Mouse (Mus musculus) kidney, embryonic 14.5 days (tissue): ENCODE results near the gene Hsf4. TPM values are rescaled to one million over a fixed set of nuclear protein-coding genes. Genes with fewer than 3 reads are reported as not detected.
"Not testable (repeated sequence)": the region's sequence is repeated elsewhere in the genome, so short reads cannot be mapped to it uniquely, and the experiment has no call there.

Source experiments
- ATAC-seq: fragments of 200-750 bp; cut with Nextera tagmentation; 2 replicates; pipeline ENCODE4 v1.8.0; 2017; ENCODE audit warnings: moderate number of reproducible peaks, mild to moderate bottlenecking, moderate TSS enrichment, moderate library complexity; ENCODE audit not compliant: low FRiP score, low TSS enrichment
- H3K27ac ChIP-seq: fragments of 300-500 bp; sonication (generic); 2 replicates; pipeline ENCODE4 v1.5.1; 2014; ENCODE audit warnings: low read depth, mild to moderate bottlenecking, low read length, moderate library complexity, mixed read lengths
- H3K27me3 ChIP-seq: fragments of 300-500 bp; sonication (generic); 2 replicates; pipeline ENCODE4 v1.6.1; 2014; ENCODE audit warnings: mild to moderate bottlenecking, low read length; ENCODE audit not compliant: control insufficient read depth, insufficient read depth
- H3K36me3 ChIP-seq: fragments of 300-500 bp; sonication (generic); 2 replicates; pipeline ENCODE4 v1.6.1; 2014; ENCODE audit warnings: low read length, mixed read lengths; ENCODE audit not compliant: control insufficient read depth, insufficient read depth
- H3K4me1 ChIP-seq: fragments of 300-500 bp; sonication (generic); 2 replicates; pipeline ENCODE4 v1.6.1; 2014; ENCODE audit warnings: low read length, mixed read lengths; ENCODE audit not compliant: control insufficient read depth, insufficient read depth
- H3K4me2 ChIP-seq: fragments of 300-500 bp; sonication (generic); replicated peaks from 2 replicates; pipeline ENCODE4 v1.6.1; 2014; ENCODE audit warnings: low read depth, mild to moderate bottlenecking, low read length
- H3K4me3 ChIP-seq: fragments of 300-500 bp; sonication (generic); 2 replicates; pipeline ENCODE4 v1.5.1; 2014; ENCODE audit warnings: mild to moderate bottlenecking, low read length
- H3K9ac ChIP-seq: fragments of 300-500 bp; sonication (generic); 2 replicates; pipeline ENCODE4 v1.6.1; 2014; ENCODE audit warnings: low read depth, mild to moderate bottlenecking, low read length, moderate library complexity
- H3K9me3 ChIP-seq: fragments of 300-500 bp; sonication (generic); 2 replicates; pipeline ENCODE4 v1.6.1; 2016; ENCODE audit warnings: low read length; ENCODE audit not compliant: control insufficient read depth
- WGBS: fragments of 180-500 bp; shearing (Covaris S2); extraction: QIAGEN DNeasy Blood & Tissue Kit; methylation state at CpG from one replicate; pipeline ENCODE4 v1.1.7; 2014; 5-methylcytosine and 5-hydroxymethylcytosine counted together
- polyA plus RNA-seq: library from polyadenylated mRNA; unstranded; fragments of >200 nt; fragmentation: Nextera tagmentation; extraction: Ambion mirVana; gene quantifications from 2 replicates; pipeline ENCODE4 v1.2.1, GENCODE M21; 2014

The Hsf4 gene
- not detected in 2 replicates for polyA plus RNA-seq

DNA sequence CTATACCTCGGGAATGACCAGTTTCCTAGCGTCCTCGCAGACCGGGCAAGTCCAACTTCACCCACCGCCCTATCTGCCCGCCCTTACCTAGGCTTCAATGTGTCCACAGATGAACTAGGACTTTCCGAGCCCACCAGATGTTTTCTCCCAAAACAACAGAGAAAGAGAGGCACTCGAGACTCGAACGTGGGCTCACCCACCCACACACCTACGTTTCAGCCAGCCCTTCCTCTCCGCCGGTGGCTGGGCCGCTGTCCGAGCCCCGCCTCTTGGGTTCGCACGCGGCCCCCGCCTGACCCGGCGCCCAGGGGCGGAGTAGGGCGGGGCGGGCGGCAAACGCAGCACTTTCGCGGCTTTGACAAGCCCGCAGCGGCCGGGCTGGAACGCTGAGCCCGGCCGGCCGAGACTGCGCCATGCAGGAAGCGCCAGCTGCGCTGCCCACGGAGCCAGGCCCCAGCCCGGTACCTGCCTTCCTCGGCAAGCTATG is at the start of gene Hsf4:
Gene Hsf4 (plus strand): TSS at position 341 of the 487 bp plus-strand sequence.
- WGBS, result under 1% methylated on average over 42 of the region's 42 CpGs
- Histone ChIP-seq H3K4me1 (peaks cover 23% of the 10 kb centered on the region), H3K9me3 (peaks cover 4% of the 10 kb centered on the region; the same call in 1 of the 2 replicates), H3K27me3 (peaks cover 88% of the 10 kb centered on the region), H3K9ac (peak within 1 kb of the TSS; percentile 45), H3K4me3 (peak within 1 kb of the TSS; percentile 46), H3K36me3 (no peaks in the 10 kb centered on the region), H3K4me2 (peak within 1 kb of the TSS; percentile 92), H3K27ac (no peak within 1 kb of the TSS)
- ATAC-seq, result no peak

DNA sequence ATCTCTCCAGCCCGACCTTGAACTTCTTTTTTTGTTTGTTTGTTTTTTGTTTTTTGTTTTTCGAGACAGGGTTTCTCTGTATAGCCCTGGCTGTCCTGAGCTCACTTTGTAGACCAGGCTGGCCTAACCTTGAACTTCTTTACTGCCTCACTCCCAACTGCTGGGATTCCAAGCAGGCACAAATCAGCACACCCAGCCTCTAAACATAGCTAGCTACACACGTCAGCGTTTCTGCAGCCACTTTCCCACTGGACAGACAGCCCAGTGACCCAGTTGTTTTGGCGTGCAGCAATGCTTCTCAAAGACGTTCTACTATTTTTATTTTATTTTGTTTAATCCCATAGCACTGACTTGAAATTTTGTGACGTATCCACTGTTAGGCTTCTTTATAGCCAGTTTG is 45.8 kb upstream of the Hsf4 start:
- Histone ChIP-seq H3K9ac (no peak overlapping the region), H3K9me3 (no peaks in the 10 kb centered on the region), H3K4me3 (no peak overlapping the region), H3K4me1 (peaks cover 17% of the 10 kb centered on the region; the same call in 1 of the 2 replicates), H3K27ac (no peak overlapping the region), H3K27me3 (no peaks in the 10 kb centered on the region), H3K4me2 (no peak overlapping the region), H3K36me3 (no peaks in the 10 kb centered on the region)
- 79% methylated on average over 7 of the region's 7 CpGs for WGBS
- no peak for ATAC-seq

DNA sequence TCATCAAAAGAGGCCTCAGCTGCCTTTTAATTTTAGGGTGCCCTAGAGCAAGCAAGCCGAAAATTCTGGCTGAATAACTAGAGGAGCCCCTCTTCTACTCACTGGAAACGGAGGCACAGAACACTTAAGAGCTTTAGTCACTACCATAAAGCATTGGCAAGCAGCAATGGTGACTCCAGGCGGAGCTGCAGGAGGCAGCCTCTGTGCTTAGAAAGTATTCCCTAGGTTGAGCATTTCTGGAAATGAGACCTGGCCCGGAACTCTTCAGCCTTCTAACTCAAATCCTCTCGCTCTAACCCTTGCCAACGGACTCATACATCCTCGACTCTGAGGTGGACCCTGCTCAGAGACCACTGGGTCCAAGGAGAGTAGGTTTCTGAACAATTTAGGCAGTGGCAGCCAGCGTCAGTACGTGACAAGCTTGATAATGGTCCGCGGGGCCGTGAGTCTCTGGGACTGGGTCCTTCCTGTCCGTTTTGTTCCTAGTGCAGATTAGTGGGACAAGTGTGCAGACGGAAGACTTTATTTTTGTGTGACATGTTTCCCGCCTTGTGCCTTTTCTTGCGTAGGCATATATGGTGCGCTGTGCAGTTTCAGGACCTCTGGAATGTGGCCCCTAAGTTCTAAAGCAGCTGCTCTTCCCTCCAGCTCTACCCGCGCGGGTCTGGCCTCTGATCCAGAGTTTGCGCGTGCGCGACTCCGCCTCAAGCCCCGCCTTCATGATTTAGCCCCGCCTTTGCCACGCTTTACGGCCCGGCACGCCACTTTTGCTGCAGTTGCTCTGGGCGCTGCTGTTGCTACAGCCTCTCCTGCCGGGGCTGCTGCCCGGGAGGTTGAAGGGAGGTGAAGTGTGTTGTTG is 45.0 kb upstream of the Hsf4 start, which contains the start of gene D230025D16Rik:
Gene D230025D16Rik (plus strand): TSS at position 733 of the 859 bp plus-strand sequence.
- Histone ChIP-seq H3K4me2 (peak within 1 kb of the TSS; percentile 85), H3K27ac (peak within 1 kb of the TSS; percentile 87), H3K9ac (peak within 1 kb of the TSS; percentile 87), H3K4me3 (peak within 1 kb of the TSS; percentile 97), H3K9me3 (no peaks in the 10 kb centered on the region), H3K4me1 (peaks cover 17% of the 10 kb centered on the region; the same call in 1 of the 2 replicates), H3K36me3 (no peaks in the 10 kb centered on the region), H3K27me3 (no peaks in the 10 kb centered on the region)
- WGBS, result 4% methylated on average over 34 of the region's 34 CpGs
- peak; percentile 97 for ATAC-seq

DNA sequence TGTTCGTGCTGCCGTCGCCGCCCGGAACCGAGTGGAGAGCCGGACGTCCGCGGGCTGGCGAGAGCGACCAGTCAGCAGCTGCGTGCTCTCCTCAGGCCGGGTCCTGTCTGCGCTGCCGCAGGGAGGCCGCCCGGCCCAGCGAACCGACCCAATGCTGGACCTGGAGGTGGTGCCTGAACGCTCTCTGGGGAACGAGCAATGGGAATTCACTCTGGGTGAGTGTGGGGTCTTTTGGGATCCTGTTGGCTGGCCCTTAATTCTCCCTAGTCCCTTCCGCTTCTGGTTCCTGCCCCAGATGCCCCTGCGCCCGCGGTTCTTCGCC is 44.4 kb upstream of the Hsf4 start:
- Histone ChIP-seq H3K9me3 (no peaks in the 10 kb centered on the region), H3K27me3 (no peaks in the 10 kb centered on the region), H3K27ac (peak overlapping the region; percentile 62; the same call in 1 of the 2 replicates), H3K4me2 (peak overlapping the region; percentile 85), H3K9ac (peak overlapping the region; percentile 87), H3K4me1 (peaks cover 17% of the 10 kb centered on the region; the same call in 1 of the 2 replicates), H3K4me3 (peak overlapping the region; percentile 97), H3K36me3 (no peaks in the 10 kb centered on the region)
- under 1% methylated on average over 27 of the region's 27 CpGs for WGBS
- ATAC-seq, result no peak; the same call in 1 of the 2 replicates

DNA sequence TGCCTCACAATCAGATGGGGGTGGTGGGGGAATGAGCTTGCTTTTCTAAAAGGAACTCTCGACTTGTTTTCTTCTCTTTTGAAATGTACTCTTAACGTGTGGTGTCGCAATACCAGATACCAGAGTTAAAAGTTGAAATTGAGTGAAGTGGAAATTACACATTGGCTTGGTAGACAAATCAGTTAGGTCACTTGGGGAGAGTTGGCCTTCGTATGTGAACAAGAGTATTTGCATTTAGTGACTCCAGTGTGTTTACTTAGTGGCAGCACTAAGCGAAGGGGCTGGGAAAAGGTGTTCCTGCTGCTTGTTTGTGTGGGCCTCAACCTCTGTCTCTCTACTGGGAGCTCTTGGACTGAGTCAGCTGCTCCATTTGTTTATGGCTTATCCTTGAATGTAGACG is 43.7 kb upstream of the Hsf4 start:
- H3K4me1 ChIP-seq, result peaks cover 17% of the 10 kb centered on the region; the same call in 1 of the 2 replicates
- WGBS, result 19% methylated on average over 6 of the region's 6 CpGs
- peak overlapping the region; percentile 87; the same call in 1 of the 2 replicates for H3K9ac ChIP-seq
- no peak for ATAC-seq
- H3K4me2 ChIP-seq, result peak overlapping the region; percentile 85
- H3K27me3 ChIP-seq, result no peaks in the 10 kb centered on the region
- H3K36me3 ChIP-seq, result no peaks in the 10 kb centered on the region
- H3K4me3 ChIP-seq, result peak overlapping the region; percentile 97
- H3K27ac ChIP-seq, result no peak overlapping the region
- H3K9me3 ChIP-seq, result no peaks in the 10 kb centered on the region

DNA sequence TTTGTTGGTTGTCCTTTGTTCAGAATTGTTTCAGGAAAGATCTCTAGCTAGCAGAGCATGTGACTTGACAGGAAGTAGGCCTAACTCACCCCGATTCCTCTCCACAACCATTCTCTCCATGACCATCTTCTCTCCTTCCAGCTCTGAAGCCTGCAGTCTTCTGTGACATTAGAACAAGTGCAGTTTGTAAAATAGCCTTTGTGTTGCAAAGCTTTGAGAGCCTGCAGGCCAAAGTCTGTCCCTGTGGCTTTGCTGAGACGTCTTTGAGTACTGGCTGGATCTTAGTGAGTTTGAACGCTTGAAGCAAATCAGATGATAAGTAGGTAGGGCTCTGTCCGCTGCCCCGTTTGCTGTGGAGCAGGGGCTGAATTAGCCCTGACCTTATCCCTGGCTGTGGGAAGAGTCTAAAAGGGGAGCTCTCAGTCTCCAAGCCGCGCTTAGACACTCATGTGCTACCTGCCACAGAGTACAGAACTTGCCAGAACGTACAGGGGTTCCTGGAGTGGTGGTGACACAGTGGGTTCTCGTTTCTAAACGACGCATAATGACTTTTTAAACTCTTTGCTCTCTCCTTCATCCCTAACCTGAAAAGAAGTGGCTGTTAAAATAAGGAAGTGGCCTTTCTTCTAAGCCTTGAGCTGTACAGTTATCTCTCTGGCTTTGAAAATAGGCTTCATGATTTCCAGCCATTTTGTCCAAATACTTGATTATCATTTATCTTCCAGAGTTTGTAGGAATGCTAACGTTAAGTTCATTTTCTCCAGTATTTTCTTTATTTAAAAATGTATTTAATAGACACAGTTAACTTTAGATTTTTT is 37.9 kb upstream of the Hsf4 start:
- Histone ChIP-seq H3K4me3 (no peak overlapping the region), H3K27ac (no peak overlapping the region), H3K9ac (no peak overlapping the region), H3K4me2 (no peak overlapping the region), H3K9me3 (no peaks in the 10 kb centered on the region), H3K27me3 (no peaks in the 10 kb centered on the region), H3K36me3 (peaks cover 20% of the 10 kb centered on the region; the same call in 1 of the 2 replicates), H3K4me1 (0 out of 2 replicates have a peak, but pooled peaks cover 4% of the 10 kb centered on the region)
- ATAC-seq, result no peak
- WGBS, result 87% methylated on average over 12 of the region's 12 CpGs

DNA sequence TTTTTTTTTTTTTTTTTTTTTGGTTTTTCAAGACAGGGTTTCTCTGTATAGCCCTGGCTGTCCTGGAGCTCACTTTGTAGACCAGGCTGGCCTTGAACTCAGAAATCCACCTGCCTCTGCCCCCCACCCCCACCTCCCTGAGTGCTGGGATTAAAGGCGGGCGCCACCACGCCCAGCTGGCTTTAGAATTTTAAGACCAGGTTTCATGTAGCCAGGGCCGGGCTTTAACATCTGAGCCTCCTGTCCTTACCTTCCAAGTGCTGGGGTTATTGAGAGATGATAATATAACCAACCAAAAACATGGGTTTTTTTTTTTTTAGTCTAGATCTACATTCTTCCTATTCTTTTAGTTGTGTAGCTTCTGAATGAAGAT is 37.3 kb upstream of the Hsf4 start:
- peaks cover 20% of the 10 kb centered on the region; the same call in 1 of the 2 replicates for H3K36me3 ChIP-seq
- not testable (repeated sequence) for H3K4me3 ChIP-seq, H3K9me3 ChIP-seq, H3K27me3 ChIP-seq, H3K27ac ChIP-seq, H3K4me1 ChIP-seq, H3K9ac ChIP-seq, H3K4me2 ChIP-seq, ATAC-seq
- WGBS, result 94% methylated on average over 4 of the region's 4 CpGs

DNA sequence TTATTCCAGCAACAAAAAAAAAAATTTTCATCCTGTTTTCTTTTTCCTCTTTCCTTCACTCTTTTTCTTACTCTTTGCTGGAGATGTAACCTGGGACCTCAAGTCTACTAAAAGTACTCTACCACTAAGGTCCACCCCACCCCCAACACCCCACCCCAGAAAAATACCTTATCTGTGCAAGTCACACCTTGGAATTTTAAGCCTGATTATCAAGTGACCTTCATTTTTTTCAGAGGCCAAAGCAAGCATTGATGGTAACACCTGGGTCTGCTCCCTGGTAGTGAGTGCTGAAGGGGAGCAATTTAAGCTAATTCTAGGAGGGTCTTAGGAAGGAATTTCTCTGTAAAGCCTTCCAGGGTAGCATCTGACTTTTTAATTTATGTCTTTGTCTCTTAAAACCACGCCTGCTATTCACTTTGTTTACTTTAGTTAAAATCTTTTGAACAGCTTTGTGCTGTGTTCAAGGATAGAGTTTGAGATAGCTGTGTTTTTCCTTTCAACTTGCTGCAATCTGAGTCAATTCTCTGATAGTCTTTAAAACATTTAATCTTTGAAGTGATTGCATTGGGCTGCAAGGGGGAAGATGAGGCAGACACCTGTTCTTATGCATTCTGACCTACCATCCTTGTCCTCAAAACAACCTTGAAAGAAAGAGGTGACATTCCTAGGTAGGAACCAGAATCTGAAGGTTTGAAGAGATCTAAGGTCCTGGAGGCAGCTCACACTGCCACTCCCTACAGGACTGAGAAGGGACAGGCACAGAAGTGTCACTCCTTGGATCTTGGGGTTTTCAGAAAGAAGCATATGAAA is 36.3 kb upstream of the Hsf4 start:
- no peak for ATAC-seq
- 44% methylated on average over 1 of the region's 1 CpGs for WGBS

More for the DNA sequence above, 36.3 kb upstream of the Hsf4 start:
- Histone ChIP-seq H3K9me3 (no peaks in the 10 kb centered on the region), H3K4me3 (no peak overlapping the region), H3K4me1 (no peaks in the 10 kb centered on the region), H3K4me2 (no peak overlapping the region), H3K9ac (no peak overlapping the region), H3K27me3 (no peaks in the 10 kb centered on the region), H3K27ac (no peak overlapping the region), H3K36me3 (peaks cover 20% of the 10 kb centered on the region; the same call in 1 of the 2 replicates)
